Mouse (Mus musculus) adrenal gland, postnatal 14 days (tissue): ENCODE data around the gene C1qtnf6. TPM values are rescaled to one million over a fixed set of nuclear protein-coding genes. Genes with fewer than 3 reads are reported as not detected.

ENCODE experiments used
- DNase-seq: peaks from one replicate; pipeline ENCODE4 v3.0.0; 2021; ENCODE audit warnings: mixed read lengths
- long read RNA-seq, 2 experiments: library from polyadenylated mRNA; stranded (forward); transcript quantifications; one replicate each; pipeline ENCODE4 v2.0.0; 2021
- total RNA-seq: library from RNA; stranded (reverse); gene quantifications from 2 replicates; pipeline ENCODE4 v1.2.3, GENCODE M21; 2021

C1qtnf6 gene
- 53.4 and 69.2 TPM in 2 replicates for total RNA-seq
- long read RNA-seq, experiment 1, transcript C1qtnf6-201 (3 exons, 2,402 nt) = major isoform, 28 of 47 reads
- long read RNA-seq, experiment 1, partial matches to known transcripts = 2 of 47 reads
- long read RNA-seq, experiment 1, other reads (novel, unspliced or antisense) = 13 of 47 reads
- long read RNA-seq, experiment 2, transcript C1qtnf6-201 (3 exons, 2,402 nt) = major isoform, 17 of 25 reads
- long read RNA-seq, experiment 2, partial matches to known transcripts = 0 of 25 reads
- long read RNA-seq, experiment 2, other reads (novel, unspliced or antisense) = 6 of 25 reads

GRCm38 (mm10) chr15:78530671-78531450 lies at the start of gene C1qtnf6:
Gene C1qtnf6 (minus strand): TSS chr15:78531416.
- peak; percentile 86 for DNase-seq

- no peak for DNase-seq
Observed at GRCm38 (mm10) chr15:78576284-78576810, 45.1 kb upstream of the C1qtnf6 start.

GRCm38 (mm10) chr15:78572658-78573397 lies 41.6 kb upstream of the C1qtnf6 start, which contains the start of gene Rac2:
Gene Rac2 (minus strand): TSS chr15:78572783.
- DNase-seq = no peak

GRCm38 (mm10) chr15:78572270-78572600 lies 41.0 kb upstream of the C1qtnf6 start:
- no peak for DNase-seq

GRCm38 (mm10) chr15:78571554-78572269 lies 40.5 kb upstream of the C1qtnf6 start:
- peak; percentile 35 for DNase-seq

GRCm38 (mm10) chr15:78570170-78570569 lies 39.0 kb upstream of the C1qtnf6 start:
- DNase-seq = no peak

GRCm38 (mm10) chr15:78567608-78568120 lies 36.4 kb upstream of the C1qtnf6 start:
- DNase-seq = no peak

- no peak for DNase-seq
Observed at GRCm38 (mm10) chr15:78564764-78565435, 33.7 kb upstream of the C1qtnf6 start.

- DNase-seq = no peak
Observed at GRCm38 (mm10) chr15:78563937-78564336, 32.7 kb upstream of the C1qtnf6 start.

GRCm38 (mm10) chr15:78563344-78563743 lies 32.1 kb upstream of the C1qtnf6 start:
- no peak for DNase-seq

- no peak for DNase-seq
Observed at GRCm38 (mm10) chr15:78559141-78559979, 28.1 kb upstream of the C1qtnf6 start.

- no peak for DNase-seq
Observed at GRCm38 (mm10) chr15:78557693-78558535, 26.7 kb upstream of the C1qtnf6 start.

- no peak for DNase-seq
Observed at GRCm38 (mm10) chr15:78554545-78555313, 23.5 kb upstream of the C1qtnf6 start.

GRCm38 (mm10) chr15:78549189-78549734 lies 18.0 kb upstream of the C1qtnf6 start:
- DNase-seq = peak; percentile 80

- DNase-seq = no peak
Observed at GRCm38 (mm10) chr15:78548711-78549110, 17.5 kb upstream of the C1qtnf6 start.

- DNase-seq = peak; percentile 70
Observed at GRCm38 (mm10) chr15:78548336-78548665, 17.1 kb upstream of the C1qtnf6 start.

- peak; percentile 58 for DNase-seq
Observed at GRCm38 (mm10) chr15:78547415-78548335, 16.5 kb upstream of the C1qtnf6 start.
